Mouse (Mus musculus) layer of hippocampus, postnatal 25 days (tissue): ENCODE measurements around the gene Dupd1. TPM values are rescaled to one million over a fixed set of nuclear protein-coding genes. Genes with fewer than 3 reads are reported as not detected.
"Not testable (repeated sequence)": the region's sequence is repeated elsewhere in the genome, so short reads cannot be mapped to it uniquely, and the experiment has no call there.

ENCODE experiments used
- DNase-seq, 2 experiments: peaks; one replicate each; pipeline ENCODE4 v3.0.0; 2022; ENCODE audit warnings: mixed read lengths in 2 of 2, low spot score in 1 of 2; ENCODE audit errors: extremely low spot score in 1 of 2
- total RNA-seq, 2 experiments: library from RNA; stranded (reverse); gene quantifications; 2 replicates each; pipeline ENCODE4 v1.2.3; 2021

Dupd1 gene
- total RNA-seq, 2 experiments from 2014 or later: 0.39 to 1.2 TPM

GRCm38 (mm10) chr14:21679631-21680201, 34.7 kb downstream of the Dupd1 start:
- DNase-seq: no peak

- DNase-seq: peak in 1 of 2 experiments; percentile 69
Observed at GRCm38 (mm10) chr14:21678509-21679285, 35.7 kb downstream of the Dupd1 start.

GRCm38 (mm10) chr14:21676223-21676622, 38.2 kb downstream of the Dupd1 start:
- DNase-seq: no peak

GRCm38 (mm10) chr14:21674471-21674870, 39.9 kb downstream of the Dupd1 start:
- DNase-seq: no peak

GRCm38 (mm10) chr14:21673100-21673499, 41.3 kb downstream of the Dupd1 start:
- DNase-seq: no peak

GRCm38 (mm10) chr14:21670422-21671006, 43.9 kb downstream of the Dupd1 start:
- DNase-seq: not testable (repeated sequence)

GRCm38 (mm10) chr14:21669633-21670421, 44.5 kb downstream of the Dupd1 start:
- no peak for DNase-seq

GRCm38 (mm10) chr14:21669218-21669617, 45.2 kb downstream of the Dupd1 start:
- no peak for DNase-seq

- no peak for DNase-seq
Observed at GRCm38 (mm10) chr14:21662465-21663142, 51.8 kb downstream of the Dupd1 start.

GRCm38 (mm10) chr14:21659652-21660051, 54.7 kb downstream of the Dupd1 start:
- peak in 1 of 2 experiments; percentile 67 for DNase-seq

- DNase-seq: no peak
Observed at GRCm38 (mm10) chr14:21659155-21659554, 55.2 kb downstream of the Dupd1 start.

GRCm38 (mm10) chr14:21653813-21654212, 60.6 kb downstream of the Dupd1 start:
- no peak for DNase-seq

- no peak for DNase-seq
Observed at GRCm38 (mm10) chr14:21640806-21641435, 73.5 kb downstream of the Dupd1 start.

- DNase-seq: no peak
Observed at GRCm38 (mm10) chr14:21636548-21636947, 77.8 kb downstream of the Dupd1 start.

GRCm38 (mm10) chr14:21631665-21632200, 82.6 kb downstream of the Dupd1 start:
- DNase-seq: no peak

Other genes with a start within 250 kb of the Dupd1 start
- gene Kat6b, start 233.1 kb downstream of the Dupd1 start, total RNA-seq: 10 to 100 TPM; 70.0 to 83.4 TPM
- 10 to 100 TPM; 77.5 to 83.4 TPM for gene Samd8, start 36.0 kb upstream of the Dupd1 start, total RNA-seq
- under 1 TPM in 1 of 2 experiments, not detected in 1; 0.92 TPM for gene Dusp13, start 36.6 kb upstream of the Dupd1 start, total RNA-seq
- 100 to 1,000 TPM; 218 to 242 TPM for gene Vdac2, start 110.7 kb upstream of the Dupd1 start, total RNA-seq
- 10 to 100 TPM; 24.7 to 33.0 TPM for gene Comtd1, start 134.4 kb upstream of the Dupd1 start, total RNA-seq